Mouse (Mus musculus): ENCODE measurements at regions not wholly inside any gene's neighbourhood (a gene's known extent, or its start where the extent isn't known, plus 50 kb on each side); places are given as distances from the start of the nearest gene placed in this dataset.
A peak's percentile ranks its signal among the peaks of the same experiment; 100 is the strongest.
"Not testable (repeated sequence)": the region's sequence is repeated elsewhere in the genome, so short reads cannot be mapped to it uniquely, and the experiment has no call there.

GRCm38 (mm10) chr17:85881636-85882170 lies 193.6 kb upstream of the Six2 start:
- no peak for DNase-seq (ENCODE audit: low read depth)

DNA sequence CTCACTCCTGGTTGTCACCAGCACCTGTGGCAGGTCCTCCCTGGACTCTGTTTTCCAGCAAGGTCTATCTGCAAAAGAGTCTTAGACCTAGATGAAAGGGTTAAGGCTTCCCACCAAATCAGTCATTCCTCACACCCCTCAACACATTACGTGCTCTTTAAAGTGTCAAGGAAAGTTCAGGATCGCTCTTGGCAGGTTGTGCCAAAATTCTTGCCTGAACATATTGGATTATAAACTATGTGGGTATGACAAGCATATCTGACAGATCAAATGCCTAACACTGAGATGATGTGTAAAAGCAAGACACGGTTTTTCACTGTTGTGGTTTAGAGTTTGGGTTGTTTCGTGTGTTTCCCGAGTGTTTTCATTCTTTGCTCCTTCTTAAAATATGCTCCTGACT lies 193.0 kb upstream of the Six2 start:
- no peak for DNase-seq (ENCODE audit: low read depth)

GRCm38 (mm10) chr17:85877426-85877825 lies 189.4 kb upstream of the Six2 start:
- peak; percentile 52 for DNase-seq (ENCODE audit: low read depth)

- peak; percentile 2 for DNase-seq (ENCODE audit: low read depth)
Measured at GRCm38 (mm10) chr17:85876853-85877252, 188.8 kb upstream of the Six2 start.

GRCm38 (mm10) chr17:85873853-85874586 lies 185.9 kb upstream of the Six2 start:
- no peak for DNase-seq (ENCODE audit: low read depth)

DNA sequence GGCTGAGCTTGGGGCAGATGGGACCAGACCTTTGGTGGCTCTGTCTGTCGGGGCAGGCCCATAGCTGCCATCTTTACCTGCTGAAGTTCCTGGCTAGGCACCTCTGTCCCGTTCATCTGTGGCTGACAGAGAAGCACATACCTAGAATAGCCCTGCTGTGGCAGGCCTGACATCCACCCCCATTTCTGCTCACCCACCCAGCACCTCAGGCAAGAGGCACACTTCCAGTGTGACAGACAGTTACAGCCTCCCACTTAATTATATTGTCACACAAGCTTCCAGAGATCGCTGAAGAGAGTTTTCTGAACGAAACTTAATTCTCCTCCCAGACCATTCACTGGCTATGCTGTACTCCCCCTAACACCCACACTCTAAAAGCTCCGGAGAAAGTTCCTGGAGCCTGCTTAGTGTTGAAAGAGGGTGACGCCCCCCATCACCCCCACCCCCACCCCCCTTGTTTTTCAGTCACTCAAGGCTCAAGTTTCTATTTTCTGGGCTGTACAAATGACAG lies 184.9 kb upstream of the Six2 start:
- DNase-seq (ENCODE audit: low read depth) = no peak

DNA sequence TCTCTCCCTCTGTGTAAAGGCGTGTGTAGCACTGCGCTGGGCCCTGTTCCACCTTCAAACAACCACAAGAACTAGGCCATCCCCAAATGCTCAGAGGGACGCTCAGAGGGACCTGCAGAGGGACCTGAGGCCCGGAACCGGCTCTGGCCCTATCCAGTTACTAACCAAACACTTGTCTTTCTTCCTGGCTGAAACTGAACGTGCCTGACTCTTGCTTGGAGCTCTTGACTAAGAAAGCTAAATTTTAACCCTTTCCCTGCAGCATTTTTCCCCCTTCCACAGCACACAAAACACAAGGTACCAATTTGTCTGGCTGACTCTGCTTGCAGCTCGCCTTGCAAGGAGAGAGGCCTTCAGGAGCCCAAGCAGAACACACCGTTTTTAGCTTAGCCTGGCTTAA lies 182.3 kb upstream of the Six2 start:
- DNase-seq (ENCODE audit: low read depth) = no peak

- no peak for DNase-seq (ENCODE audit: low read depth)
Measured at GRCm38 (mm10) chr17:85869179-85869578, 181.1 kb upstream of the Six2 start.

DNA sequence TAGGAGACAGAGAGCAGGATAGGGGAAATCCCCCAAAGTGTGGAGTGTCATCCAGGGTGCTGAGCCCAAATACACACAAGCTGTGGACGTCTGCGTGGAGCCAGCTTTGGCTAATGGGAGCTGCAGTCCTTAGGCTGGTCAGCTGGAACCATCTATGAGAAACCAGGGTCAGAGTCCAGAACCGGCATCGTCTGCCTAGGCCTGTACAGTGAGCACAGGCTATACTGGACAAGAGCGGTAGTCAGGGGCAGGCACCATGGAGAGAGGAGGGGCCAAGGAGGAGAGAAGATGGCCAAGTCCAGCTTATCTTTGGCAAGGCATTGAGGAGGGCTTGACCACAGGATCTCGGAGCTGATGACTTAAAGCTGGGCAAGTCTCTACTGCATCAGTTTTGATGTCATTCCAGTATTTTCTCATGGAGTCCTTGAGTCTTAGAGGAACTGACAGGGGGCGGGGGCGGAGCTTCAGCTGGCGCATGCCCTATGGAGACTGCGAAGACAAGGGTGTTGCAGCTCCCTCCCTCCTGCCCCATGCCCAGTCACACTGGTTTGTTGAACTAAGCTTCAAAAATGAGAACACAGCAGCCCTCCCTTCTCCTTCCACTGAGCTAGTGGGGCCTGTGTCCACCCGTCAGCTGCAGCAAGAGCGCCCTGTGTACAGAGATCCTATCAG lies 180.0 kb upstream of the Six2 start:
- no peak for DNase-seq (ENCODE audit: low read depth)

- DNase-seq (ENCODE audit: low read depth) = no peak
Measured at GRCm38 (mm10) chr17:85866581-85866980, 178.5 kb upstream of the Six2 start.

- no peak for DNase-seq (ENCODE audit: low read depth)
Measured at GRCm38 (mm10) chr17:85865940-85866339, 177.9 kb upstream of the Six2 start.

DNA sequence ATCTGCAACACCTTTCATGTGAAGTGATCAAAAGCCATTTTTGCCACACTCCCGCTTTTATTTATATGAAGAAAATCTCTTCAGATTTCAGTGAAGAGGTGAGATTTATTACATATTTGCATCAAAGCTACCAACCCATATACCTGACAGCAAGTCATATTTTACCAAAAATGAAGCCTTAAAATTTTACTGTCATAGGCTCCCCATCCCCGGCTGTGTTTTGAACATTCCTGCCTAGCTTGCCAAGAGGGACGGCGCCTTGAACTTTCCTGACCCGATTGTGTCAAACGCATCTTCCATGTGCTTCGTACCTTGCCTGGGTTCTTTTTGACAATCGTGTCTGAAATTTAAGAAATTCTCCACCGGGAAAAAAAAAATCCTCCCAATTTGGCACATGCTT lies 173.3 kb upstream of the Six2 start:
- DNase-seq (ENCODE audit: low read depth) = no peak

DNA sequence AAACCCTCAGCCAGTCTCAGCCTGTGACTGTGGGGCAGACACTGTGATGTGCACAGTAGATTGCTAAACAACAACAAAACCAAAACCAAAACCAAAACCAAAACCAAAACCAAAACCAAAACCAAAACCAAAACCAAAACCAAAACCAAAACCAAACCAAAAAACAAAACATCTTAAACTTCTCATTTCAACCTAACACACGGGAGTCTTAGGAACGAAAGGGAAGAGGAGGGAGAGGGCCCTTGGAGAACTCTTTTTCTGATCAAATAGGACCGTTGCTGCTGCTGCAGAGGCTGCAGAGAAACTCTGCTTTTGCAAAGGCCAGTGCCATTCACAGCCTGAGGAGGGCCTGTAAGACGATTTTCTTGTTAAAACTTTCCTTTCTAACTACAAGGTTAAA lies 172.7 kb upstream of the Six2 start:
- no peak for DNase-seq (ENCODE audit: low read depth)

- no peak for DNase-seq (ENCODE audit: low read depth)
Measured at GRCm38 (mm10) chr17:85859926-85860707, 172.0 kb upstream of the Six2 start.

DNA sequence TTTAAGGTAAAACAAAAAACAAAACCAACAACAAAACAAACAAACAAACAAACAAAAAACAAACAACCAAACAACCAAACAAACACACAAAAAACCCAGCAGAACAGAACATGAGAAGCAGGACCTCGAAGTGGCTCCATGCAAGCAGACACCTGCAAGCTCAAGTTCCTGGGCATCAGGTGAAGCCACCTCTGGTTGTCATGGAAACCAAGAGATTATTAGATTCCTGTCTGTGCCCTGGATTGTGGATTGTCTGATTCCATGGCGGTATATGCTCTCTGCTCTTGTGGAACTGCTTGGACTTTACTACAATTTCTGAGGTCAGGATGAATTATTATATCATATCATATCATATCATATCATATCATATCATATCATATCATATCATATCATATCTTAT lies 170.4 kb upstream of the Six2 start:
- DNase-seq (ENCODE audit: low read depth) = no peak

GRCm38 (mm10) chr17:85857705-85858472 lies 169.8 kb upstream of the Six2 start:
- DNase-seq (ENCODE audit: low read depth) = no peak

GRCm38 (mm10) chr17:85856894-85857293 lies 168.8 kb upstream of the Six2 start:
- DNase-seq (ENCODE audit: low read depth) = not testable (repeated sequence)

GRCm38 (mm10) chr17:85853156-85853555 lies 165.1 kb upstream of the Six2 start:
- no peak for DNase-seq (ENCODE audit: low read depth)

GRCm38 (mm10) chr17:85848526-85848925 lies 160.5 kb upstream of the Six2 start:
- DNase-seq (ENCODE audit: low read depth) = no peak

GRCm38 (mm10) chr17:85847756-85848155 lies 159.7 kb upstream of the Six2 start:
- no peak for DNase-seq (ENCODE audit: low read depth)

- no peak for DNase-seq (ENCODE audit: low read depth)
Measured at GRCm38 (mm10) chr17:85845059-85845458, 157.0 kb upstream of the Six2 start.

- DNase-seq (ENCODE audit: low read depth) = no peak
Measured at GRCm38 (mm10) chr17:85844486-85844885, 156.4 kb upstream of the Six2 start.

All from naive thymus-derived CD4-positive, alpha-beta T cell, adult 2 months (primary cell).